Mouse (Mus musculus) CH12.LX (cell line): ENCODE data around the gene Zfp454.

ENCODE experiments used
- BHLHE40 ChIP-seq: IDR thresholded peaks from 2 replicates; pipeline ENCODE4 v1.6.1; 2011; ENCODE audit warnings: mild to moderate bottlenecking, low read depth, low read length, improper control_type of control experiment
- CTCF ChIP-seq, 2 experiments: IDR thresholded peaks in 1 of 2; conservative IDR thresholded peaks in 1 of 2; 2 replicates each; pipeline ENCODE4 v1.5.1; 2011 to 2012; ENCODE audit warnings: low read depth in 2 of 2, low read length in 2 of 2, improper control_type of control experiment in 1 of 2, inconsistent platforms in 1 of 2, mild to moderate bottlenecking in 1 of 2, moderate library complexity in 1 of 2
- E2F4 ChIP-seq: IDR thresholded peaks from 2 replicates; pipeline ENCODE4 v1.6.1; 2011; ENCODE audit warnings: low read depth, low read length, improper control_type of control experiment; ENCODE audit not compliant: insufficient replicate concordance
- ELF1 ChIP-seq: IDR thresholded peaks from 2 replicates; pipeline ENCODE4 v1.6.1; 2014; ENCODE audit warnings: low read depth, mild to moderate bottlenecking, inconsistent platforms, low read length, improper control_type of control experiment
- EP300 ChIP-seq: IDR thresholded peaks from 2 replicates; pipeline ENCODE4 v1.6.1; 2011; ENCODE audit warnings: low read length, improper control_type of control experiment
- MAZ ChIP-seq: IDR thresholded peaks from 2 replicates; pipeline ENCODE4 v1.6.1; 2012; ENCODE audit warnings: low read depth, mild to moderate bottlenecking, inconsistent platforms, low read length, improper control_type of control experiment, moderate library complexity
- POLR2A ChIP-seq: IDR thresholded peaks from 2 replicates; pipeline ENCODE4 v1.6.1; 2011; ENCODE audit warnings: low read depth, mild to moderate bottlenecking, improper control_type of control experiment, low read length
- RCOR1 ChIP-seq: conservative IDR thresholded peaks from 2 replicates; pipeline ENCODE4 v1.6.1; 2012; ENCODE audit warnings: low read depth, mild to moderate bottlenecking, inconsistent platforms, low read length, improper control_type of control experiment
- TBP ChIP-seq: conservative IDR thresholded peaks from 2 replicates; pipeline ENCODE4 v1.6.1; 2011; ENCODE audit warnings: low read depth, low read length, improper control_type of control experiment

DNA sequence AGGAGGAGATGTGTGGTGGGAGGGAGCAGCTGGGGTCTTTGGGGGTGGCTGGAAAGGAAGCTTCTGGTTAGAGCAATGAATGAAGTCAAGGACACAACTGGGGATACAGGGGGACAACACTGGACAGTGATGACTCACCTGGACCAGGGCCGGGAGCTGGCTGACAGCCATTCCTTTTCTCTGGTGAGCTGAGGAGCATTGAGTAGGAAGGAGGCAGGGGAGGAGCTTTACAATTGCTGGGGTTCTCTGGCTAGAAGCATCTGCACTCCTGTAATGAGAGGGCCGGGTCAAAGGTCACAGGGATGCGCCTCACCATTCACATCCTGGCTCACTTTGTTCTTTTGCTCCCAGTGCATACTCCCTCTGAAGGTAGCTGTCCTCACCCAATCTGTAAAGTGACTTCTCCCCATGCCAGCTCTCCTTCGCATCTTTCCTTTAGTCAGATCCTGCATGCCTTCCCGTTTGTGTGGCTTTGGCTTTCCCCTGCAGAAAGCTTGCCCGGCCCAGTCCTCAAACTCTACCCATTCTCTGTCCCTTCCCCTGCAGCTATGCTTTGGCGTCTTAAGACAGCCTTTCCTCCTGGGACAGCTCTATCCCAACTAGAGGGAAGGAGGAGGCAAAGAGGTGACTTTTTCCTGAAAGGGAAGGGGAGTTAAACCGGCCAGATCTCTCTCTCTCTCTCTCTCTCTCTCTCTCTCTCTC is 1.1 kb downstream of the Zfp454 start:
- TF ChIP-seq CTCF (conservative IDR thresholded peaks at IDR 0.05 in 1 of 2, IDR thresholded peaks at IDR 0.05 in 1 of 2; ENCODE audit: low read depth in 2 of 2, low read length in 2 of 2) (no peak), POLR2A (no peak), TBP (no peak), E2F4 (no peak), EP300 (no peak), ELF1 (no peak), MAZ (no peak), BHLHE40 (no peak), RCOR1 (no peak)
